Mouse (Mus musculus) brain, adult 2 months (tissue): ENCODE measurements around the gene Gm11758.
"Not testable (repeated sequence)": the region's sequence is repeated elsewhere in the genome, so short reads cannot be mapped to it uniquely, and the experiment has no call there.

Experiments used
- DNase-seq: peaks from one replicate; pipeline ENCODE4 v3.0.0; 2011; ENCODE audit warnings: low read depth, low spot score

Gm11758 gene

DNA sequence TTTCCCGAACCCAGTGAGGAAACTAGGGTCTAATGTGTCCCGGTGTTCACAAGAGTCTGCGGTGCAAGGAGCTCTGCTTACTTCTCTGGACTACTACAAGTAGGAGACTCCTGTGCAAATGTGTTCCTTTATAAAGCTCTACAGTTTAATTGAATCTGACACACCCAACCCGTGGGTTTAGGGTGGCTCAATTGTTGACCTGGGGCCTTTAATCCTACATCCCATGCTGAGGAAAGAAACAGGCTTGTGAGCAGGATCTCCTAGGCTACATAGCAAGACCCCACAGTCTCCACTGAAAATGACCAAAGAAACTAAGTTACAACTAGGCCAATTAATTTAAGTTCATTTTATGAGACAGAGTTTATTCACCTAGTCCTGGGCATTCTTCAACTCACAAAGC is at the start of gene Gm11758:
TSS of gene Gm11758 (minus strand) at position 101 of the 400 bp plus-strand sequence.
- not testable (repeated sequence) for DNase-seq

GRCm38 (mm10) chr4:73920660-73921059 is 44.6 kb upstream of the Gm11758 start, which contains the start of gene Gm11756:
Gene Gm11756, minus strand, starts transcription at chr4:73920760.
- not testable (repeated sequence) for DNase-seq

DNA sequence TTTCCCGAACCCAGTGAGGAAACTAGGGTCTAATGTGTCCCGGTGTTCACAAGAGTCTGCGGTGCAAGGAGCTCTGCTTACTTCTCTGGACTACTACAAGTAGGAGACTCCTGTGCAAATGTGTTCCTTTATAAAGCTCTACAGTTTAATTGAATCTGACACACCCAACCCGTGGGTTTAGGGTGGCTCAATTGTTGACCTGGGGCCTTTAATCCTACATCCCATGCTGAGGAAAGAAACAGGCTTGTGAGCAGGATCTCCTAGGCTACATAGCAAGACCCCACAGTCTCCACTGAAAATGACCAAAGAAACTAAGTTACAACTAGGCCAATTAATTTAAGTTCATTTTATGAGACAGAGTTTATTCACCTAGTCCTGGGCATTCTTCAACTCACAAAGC is 29.8 kb upstream of the Gm11758 start, which contains the start of gene Gm13871:
TSS of gene Gm13871 (minus strand) at position 101 of the 400 bp plus-strand sequence.
- DNase-seq = not testable (repeated sequence)

DNA sequence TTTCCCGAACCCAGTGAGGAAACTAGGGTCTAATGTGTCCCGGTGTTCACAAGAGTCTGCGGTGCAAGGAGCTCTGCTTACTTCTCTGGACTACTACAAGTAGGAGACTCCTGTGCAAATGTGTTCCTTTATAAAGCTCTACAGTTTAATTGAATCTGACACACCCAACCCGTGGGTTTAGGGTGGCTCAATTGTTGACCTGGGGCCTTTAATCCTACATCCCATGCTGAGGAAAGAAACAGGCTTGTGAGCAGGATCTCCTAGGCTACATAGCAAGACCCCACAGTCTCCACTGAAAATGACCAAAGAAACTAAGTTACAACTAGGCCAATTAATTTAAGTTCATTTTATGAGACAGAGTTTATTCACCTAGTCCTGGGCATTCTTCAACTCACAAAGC is 14.9 kb upstream of the Gm11758 start, which contains the start of gene Gm11757:
TSS of gene Gm11757 (minus strand) at position 101 of the 400 bp plus-strand sequence.
- DNase-seq = not testable (repeated sequence)

DNA sequence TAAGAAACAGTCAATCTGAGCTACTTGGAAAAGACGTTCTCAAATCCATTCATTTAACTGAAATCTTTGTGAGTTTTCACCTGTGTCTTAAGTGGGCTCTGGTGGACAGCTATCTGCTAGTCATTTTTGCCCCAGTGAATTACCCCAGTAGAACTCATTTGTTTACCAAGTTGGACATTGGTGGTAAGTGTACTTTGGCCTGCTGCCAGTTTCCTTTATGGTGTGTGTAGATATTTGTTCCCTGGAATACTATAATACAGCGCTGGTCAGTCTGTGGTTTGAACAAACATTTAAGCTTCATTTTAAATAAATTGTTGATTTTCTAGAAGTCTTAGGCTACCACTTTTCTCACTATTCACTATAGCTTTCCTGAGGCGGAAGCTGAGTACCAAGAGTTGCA is 49.5 kb downstream of the Gm11758 start:
- no peak for DNase-seq
